Mouse (Mus musculus) myocyte (in vitro differentiated cells): ENCODE measurements around the gene Dennd4a.

Experiments
- E2F4 ChIP-seq: IDR thresholded peaks from one replicate; pipeline ENCODE4 v1.6.1; 2011; ENCODE audit warnings: mild to moderate bottlenecking, control low read depth, moderate library complexity; ENCODE audit not compliant: insufficient read depth
- MAX ChIP-seq: IDR thresholded peaks from one replicate; pipeline ENCODE4 v1.6.1; 2011; ENCODE audit warnings: low read depth, mild to moderate bottlenecking, control low read depth
- MYOD1 ChIP-seq, 3 experiments: IDR thresholded peaks; one replicate each; pipeline ENCODE4 v1.6.1; 2011; ENCODE audit warnings: control low read depth in 2 of 3, low read depth in 2 of 3, mild to moderate bottlenecking in 2 of 3, moderate library complexity in 1 of 3; ENCODE audit not compliant: insufficient read length in 2 of 3, control insufficient read depth in 1 of 3
- MYOG ChIP-seq, 3 experiments: IDR thresholded peaks; one replicate each; pipeline ENCODE4 v1.6.1; 2011; ENCODE audit warnings: control low read depth in 2 of 3, low read depth in 2 of 3, mild to moderate bottlenecking in 2 of 3; ENCODE audit not compliant: insufficient read length in 2 of 3, control insufficient read depth in 1 of 3, insufficient read depth in 1 of 3
- POLR2A ChIP-seq: IDR thresholded peaks from one replicate; pipeline ENCODE4 v1.6.1; 2011; ENCODE audit warnings: low read depth, mild to moderate bottlenecking, control low read depth, moderate library complexity; ENCODE audit not compliant: insufficient read length
- POLR2AphosphoS2 ChIP-seq: IDR thresholded peaks from one replicate; pipeline ENCODE4 v1.6.1; 2011; ENCODE audit warnings: low read depth, control low read depth; ENCODE audit not compliant: insufficient read length
- TCF12 ChIP-seq: IDR thresholded peaks from one replicate; pipeline ENCODE4 v1.6.1; 2011; ENCODE audit warnings: mild to moderate bottlenecking, control low read depth; ENCODE audit not compliant: poor library complexity, insufficient read depth, severe bottlenecking
- TCF3 ChIP-seq: IDR thresholded peaks from one replicate; pipeline ENCODE4 v1.6.1; 2011; ENCODE audit warnings: low read depth, control low read depth; ENCODE audit not compliant: insufficient read length
- USF1 ChIP-seq: IDR thresholded peaks from one replicate; pipeline ENCODE4 v1.6.1; 2011; ENCODE audit warnings: low read depth, mild to moderate bottlenecking, control low read depth, moderate library complexity

DNA sequence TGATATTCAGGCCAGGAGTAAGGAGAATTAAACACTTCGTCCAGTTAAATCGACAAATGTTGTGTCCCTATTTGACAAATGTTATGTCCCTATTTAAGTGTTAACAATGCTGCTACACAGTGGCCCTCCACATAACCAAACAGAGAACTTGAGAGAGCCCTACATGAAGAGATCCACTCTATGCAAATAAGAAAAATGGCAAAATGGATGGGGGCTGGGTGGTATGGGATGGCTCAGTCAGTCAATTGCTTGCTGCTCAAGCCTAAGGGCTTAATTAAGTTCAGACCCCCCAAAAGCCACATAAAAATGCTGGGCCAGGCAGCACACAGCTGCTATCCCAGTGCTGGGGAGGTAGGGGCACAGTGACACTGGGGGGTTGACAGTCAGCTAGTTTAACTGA, 36.3 kb upstream of the Dennd4a start:
- TF ChIP-seq MYOG (IDR thresholded peaks at IDR 0.05; ENCODE audit: control insufficient read depth in 1 of 3, insufficient read depth in 1 of 3, insufficient read length in 2 of 3, low read depth in 2 of 3) (no peak), POLR2A (no peak), POLR2AphosphoS2 (no peak), USF1 (no peak), MAX (no peak), TCF12 (no peak), E2F4 (no peak), MYOD1 (IDR thresholded peaks at IDR 0.05; ENCODE audit: control insufficient read depth in 1 of 3, insufficient read length in 2 of 3, low read depth in 2 of 3) (no peak), TCF3 (no peak)
